Mouse (Mus musculus): ENCODE data around the gene Mrpl49. TPM values are rescaled to one million over a fixed set of nuclear protein-coding genes. Genes with fewer than 3 reads are reported as not detected.
A peak's percentile ranks its signal among the peaks of the same experiment; 100 is the strongest.

Mrpl49 gene
- total and polyA plus RNA-seq, 3 experiments = 41.8 to 46.9 (median 46.6) TPM

GRCm38 (mm10) chr19:6052516-6052915 is 5.1 kb downstream of the Mrpl49 start:
- Histone ChIP-seq H3K36me3 (replicated peaks) (peaks cover 91% of the 10 kb centered on the region), H3K4me3 (ENCODE audit: low read depth, low read length) (no peak overlapping the region), H3K9me3 (replicated peaks) (no peaks in the 10 kb centered on the region), H3K4me1 (ENCODE audit: insufficient read depth, low read depth, low read length) (peaks cover 86% of the 10 kb centered on the region), H3K27me3 (ENCODE audit: insufficient read depth, low read length) (no peaks in the 10 kb centered on the region)
- DNase-seq (ENCODE audit: low spot score) = no peak
- no peak for ATAC-seq (ENCODE audit: extremely low read depth, insufficient number of reproducible peaks, low FRiP score, poor library complexity, severe bottlenecking)
- TF ChIP-seq POLR2AphosphoS5 (IDR thresholded peaks at IDR 0.05; ENCODE audit: insufficient replicate concordance, low read depth, low read length) (no peak), GATA2 (IDR thresholded peaks at IDR 0.05; ENCODE audit: borderline replicate concordance, low read depth, low read length) (no peak), TAL1 (conservative IDR thresholded peaks at IDR 0.05; ENCODE audit: low read depth, low read length) (no peak), CTCF (IDR thresholded peaks at IDR 0.05; ENCODE audit: low read depth, low read length) (no peak), GATA1 (IDR thresholded peaks at IDR 0.05; ENCODE audit: borderline replicate concordance, low read length) (no peak)

GRCm38 (mm10) chr19:6048681-6049410 is 8.7 kb downstream of the Mrpl49 start:
- no peak for TF ChIP-seq POLR2AphosphoS5 (IDR thresholded peaks at IDR 0.05; ENCODE audit: insufficient replicate concordance, low read depth, low read length)
- TF ChIP-seq CTCF (IDR thresholded peaks at IDR 0.05; ENCODE audit: low read depth, low read length) = no peak
- TF ChIP-seq TAL1 (conservative IDR thresholded peaks at IDR 0.05; ENCODE audit: low read depth, low read length) = no peak
- no peak for TF ChIP-seq GATA2 (IDR thresholded peaks at IDR 0.05; ENCODE audit: borderline replicate concordance, low read depth, low read length)
- TF ChIP-seq GATA1 (IDR thresholded peaks at IDR 0.05; ENCODE audit: borderline replicate concordance, low read length) = no peak
- ATAC-seq (ENCODE audit: extremely low read depth, insufficient number of reproducible peaks, low FRiP score, poor library complexity, severe bottlenecking) (no peak), DNase-seq (ENCODE audit: low spot score) (no peak)
- no peaks in the 10 kb centered on the region for H3K9me3 ChIP-seq (replicated peaks)
- H3K27me3 ChIP-seq (ENCODE audit: insufficient read depth, low read length) = no peaks in the 10 kb centered on the region
- peaks cover 67% of the 10 kb centered on the region for H3K36me3 ChIP-seq (replicated peaks)
- H3K4me1 ChIP-seq (ENCODE audit: insufficient read depth, low read depth, low read length) = peaks cover 73% of the 10 kb centered on the region
- peak overlapping the region; percentile 90; the same call in 1 of the 2 replicates for H3K4me3 ChIP-seq (ENCODE audit: low read depth, low read length)

DNA sequence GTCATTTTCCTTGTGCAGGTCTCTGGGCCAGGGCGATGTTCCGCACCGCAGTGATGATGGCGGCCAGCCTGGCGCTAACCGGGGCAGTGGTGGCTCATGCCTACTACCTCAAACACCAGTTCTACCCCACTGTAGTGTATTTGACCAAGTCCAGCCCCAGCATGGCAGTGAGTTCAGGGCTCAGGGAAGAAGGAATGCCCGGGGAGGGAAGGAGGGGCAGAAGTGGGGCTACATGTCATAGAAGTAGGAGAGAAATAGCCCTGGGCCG is 9.8 kb downstream of the Mrpl49 start:
- H3K27me3 ChIP-seq (ENCODE audit: insufficient read depth, low read length) = no peaks in the 10 kb centered on the region
- peaks cover 64% of the 10 kb centered on the region for H3K4me1 ChIP-seq (ENCODE audit: insufficient read depth, low read depth, low read length)
- TF ChIP-seq POLR2AphosphoS5 (IDR thresholded peaks at IDR 0.05; ENCODE audit: insufficient replicate concordance, low read depth, low read length) (no peak), TAL1 (conservative IDR thresholded peaks at IDR 0.05; ENCODE audit: low read depth, low read length) (no peak), GATA1 (IDR thresholded peaks at IDR 0.05; ENCODE audit: borderline replicate concordance, low read length) (no peak), CTCF (IDR thresholded peaks at IDR 0.05; ENCODE audit: low read depth, low read length) (no peak), GATA2 (IDR thresholded peaks at IDR 0.05; ENCODE audit: borderline replicate concordance, low read depth, low read length) (no peak)
- peaks cover 57% of the 10 kb centered on the region for H3K36me3 ChIP-seq (replicated peaks)
- peak overlapping the region; percentile 90 for H3K4me3 ChIP-seq (ENCODE audit: low read depth, low read length)
- no peaks in the 10 kb centered on the region for H3K9me3 ChIP-seq (replicated peaks)
- no peak for ATAC-seq (ENCODE audit: extremely low read depth, insufficient number of reproducible peaks, low FRiP score, poor library complexity, severe bottlenecking)
- DNase-seq (ENCODE audit: low spot score) = no peak

GRCm38 (mm10) chr19:6047154-6047898 is 10.3 kb downstream of the Mrpl49 start:
- Histone ChIP-seq H3K36me3 (replicated peaks) (peaks cover 55% of the 10 kb centered on the region), H3K27me3 (ENCODE audit: insufficient read depth, low read length) (no peaks in the 10 kb centered on the region), H3K4me3 (ENCODE audit: low read depth, low read length) (peak overlapping the region; percentile 90), H3K4me1 (ENCODE audit: insufficient read depth, low read depth, low read length) (peaks cover 59% of the 10 kb centered on the region), H3K9me3 (replicated peaks) (no peaks in the 10 kb centered on the region)
- ATAC-seq (ENCODE audit: extremely low read depth, insufficient number of reproducible peaks, low FRiP score, poor library complexity, severe bottlenecking) (no peak), DNase-seq (ENCODE audit: low spot score) (no peak)
- TF ChIP-seq GATA2 (IDR thresholded peaks at IDR 0.05; ENCODE audit: borderline replicate concordance, low read depth, low read length) = no peak
- TF ChIP-seq TAL1 (conservative IDR thresholded peaks at IDR 0.05; ENCODE audit: low read depth, low read length) = no peak
- no peak for TF ChIP-seq GATA1 (IDR thresholded peaks at IDR 0.05; ENCODE audit: borderline replicate concordance, low read length)
- TF ChIP-seq CTCF (IDR thresholded peaks at IDR 0.05; ENCODE audit: low read depth, low read length) = no peak
- TF ChIP-seq POLR2AphosphoS5 (IDR thresholded peaks at IDR 0.05; ENCODE audit: insufficient replicate concordance, low read depth, low read length) = no peak

- ATAC-seq (ENCODE audit: extremely low read depth, insufficient number of reproducible peaks, low FRiP score, poor library complexity, severe bottlenecking) = peak; percentile 92
- H3K4me3 ChIP-seq (ENCODE audit: low read depth, low read length) = peak within 1 kb of the TSS; percentile 90
- H3K9me3 ChIP-seq (replicated peaks) = no peaks in the 10 kb centered on the region
- H3K36me3 ChIP-seq (replicated peaks) = peaks cover 55% of the 10 kb centered on the region
- H3K4me1 ChIP-seq (ENCODE audit: insufficient read depth, low read depth, low read length) = peaks cover 60% of the 10 kb centered on the region
- peak; percentile 92 for DNase-seq (ENCODE audit: low spot score)
- H3K27me3 ChIP-seq (ENCODE audit: insufficient read depth, low read length) = no peaks in the 10 kb centered on the region
- TF ChIP-seq GATA1 (IDR thresholded peaks at IDR 0.05; ENCODE audit: borderline replicate concordance, low read length) (no peak), TAL1 (conservative IDR thresholded peaks at IDR 0.05; ENCODE audit: low read depth, low read length) (no peak), CTCF (IDR thresholded peaks at IDR 0.05; ENCODE audit: low read depth, low read length) (no peak), POLR2AphosphoS5 (IDR thresholded peaks at IDR 0.05; ENCODE audit: insufficient replicate concordance, low read depth, low read length) (no peak), GATA2 (IDR thresholded peaks at IDR 0.05; ENCODE audit: borderline replicate concordance, low read depth, low read length) (no peak)
Observed at GRCm38 (mm10) chr19:6046294-6047153, 11.1 kb downstream of the Mrpl49 start, which contains the start of gene Syvn1. Gene Syvn1 (plus strand): TSS chr19:6046576.
